Mouse (Mus musculus) adrenal gland, postnatal 25 days (tissue): Measurements from ENCODE around the gene Styxl1. TPM values are rescaled to one million over a fixed set of nuclear protein-coding genes. Genes with fewer than 3 reads are reported as not detected.
A peak's percentile ranks its signal among the peaks of the same experiment; 100 is the strongest.

ENCODE experiments used
- DNase-seq: peaks from one replicate; pipeline ENCODE4 v3.0.0; 2021; ENCODE audit warnings: mixed read lengths
- total RNA-seq: library from RNA; stranded (reverse); gene quantifications from 2 replicates; pipeline ENCODE4 v1.2.3, GENCODE M21; 2021

The Styxl1 gene
- total RNA-seq, 1 experiment from 2014 or later, result 0.36 TPM

DNA sequence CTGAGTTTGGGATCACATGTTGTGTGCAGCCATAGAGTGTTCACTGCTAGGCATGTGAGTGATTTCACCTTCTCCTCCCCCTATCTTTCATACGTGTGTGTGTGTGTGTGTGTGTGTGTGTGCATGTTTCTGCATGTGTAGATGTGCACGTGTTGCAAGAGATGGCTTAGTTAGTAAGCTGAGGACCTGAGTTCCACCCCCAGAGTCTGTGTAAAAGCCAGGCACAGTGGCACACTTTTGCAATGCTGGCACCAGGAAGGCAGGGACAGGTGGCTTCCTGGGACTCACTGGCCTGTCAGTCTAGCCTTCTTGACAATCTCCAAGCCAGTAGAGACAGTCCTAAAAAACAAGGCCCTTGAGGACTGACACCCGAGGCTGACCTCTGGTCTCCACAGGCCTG is 13.2 kb downstream of the Styxl1 start:
- no peak for DNase-seq

DNA sequence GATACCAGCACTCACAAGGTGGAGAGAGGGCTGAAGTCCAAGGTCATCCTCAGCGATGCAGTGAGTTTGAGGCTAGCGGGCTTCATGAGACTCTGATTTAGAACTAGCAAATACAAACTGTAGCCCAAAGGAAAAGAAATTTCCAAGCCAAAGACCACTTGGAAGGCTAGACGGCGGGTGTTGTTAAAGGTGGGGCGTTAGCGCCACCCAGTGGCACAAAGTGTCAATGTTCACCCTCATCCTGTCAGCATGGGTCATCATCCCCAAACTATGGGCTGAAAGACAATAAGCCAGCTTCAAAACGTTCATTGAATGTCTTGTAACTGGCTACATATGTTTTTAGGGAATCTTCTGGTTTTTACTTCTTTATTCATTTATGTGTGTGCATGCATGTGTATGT is 14.7 kb downstream of the Styxl1 start:
- DNase-seq, result peak; percentile 71

DNA sequence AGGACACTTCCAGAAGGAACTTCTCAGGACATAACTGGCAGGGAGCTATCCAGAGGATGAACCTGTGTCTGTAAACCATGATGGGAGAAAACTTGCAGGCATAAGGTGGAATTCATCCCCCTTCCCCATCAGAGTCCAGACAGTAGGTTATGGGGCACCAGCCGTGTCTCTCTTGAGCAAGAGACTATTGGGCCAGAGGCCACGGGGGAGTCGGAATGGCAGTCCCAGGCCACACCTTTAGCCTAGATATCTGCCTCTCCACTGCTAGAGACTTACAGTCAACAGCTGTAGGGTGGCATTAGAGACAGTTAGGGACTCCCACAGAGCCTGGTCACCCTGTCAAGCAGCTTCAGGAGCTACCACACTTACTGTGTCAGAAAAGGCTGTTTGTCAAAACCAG is 16.3 kb downstream of the Styxl1 start:
- peak; percentile 22 for DNase-seq

DNA sequence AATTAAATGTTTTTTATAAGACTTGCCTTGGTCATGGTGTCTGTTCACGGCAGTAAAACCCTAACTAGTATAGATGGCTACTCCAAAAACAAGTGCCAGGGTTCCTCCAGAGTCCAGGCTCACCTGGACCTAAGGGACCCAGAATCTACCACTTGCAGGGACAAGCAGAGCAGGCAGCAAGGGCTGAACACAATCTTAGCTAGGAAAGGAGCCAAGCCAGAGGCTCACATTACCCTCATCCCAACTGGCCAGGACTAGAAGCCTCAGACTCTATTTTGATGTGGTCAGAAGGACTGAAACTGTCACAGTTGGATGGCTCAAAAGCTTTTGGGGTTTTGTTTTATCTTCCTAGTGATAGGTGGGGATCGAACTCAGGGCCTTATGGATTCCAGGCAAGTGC is 26.6 kb downstream of the Styxl1 start:
- DNase-seq, result no peak

DNA sequence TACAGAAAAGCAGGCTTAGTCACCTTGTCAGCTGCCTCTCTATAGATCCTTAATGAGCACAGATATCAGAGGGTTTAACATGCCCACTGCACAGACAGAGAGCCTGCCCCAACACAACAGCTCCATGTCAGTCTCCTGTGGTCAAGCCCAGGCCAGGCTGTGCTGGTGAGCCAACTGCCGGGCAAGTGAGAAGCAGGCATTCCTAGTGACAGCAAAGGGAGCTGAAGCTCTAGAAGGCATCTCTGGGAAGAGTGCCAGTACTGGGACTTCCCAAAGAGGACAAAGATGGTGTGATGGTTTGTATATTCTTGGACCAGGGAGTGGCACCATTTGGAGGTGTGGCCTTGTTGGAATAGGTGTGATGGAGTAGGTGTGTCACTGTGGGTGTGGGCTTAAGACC is 27.1 kb downstream of the Styxl1 start:
- DNase-seq, result no peak

DNA sequence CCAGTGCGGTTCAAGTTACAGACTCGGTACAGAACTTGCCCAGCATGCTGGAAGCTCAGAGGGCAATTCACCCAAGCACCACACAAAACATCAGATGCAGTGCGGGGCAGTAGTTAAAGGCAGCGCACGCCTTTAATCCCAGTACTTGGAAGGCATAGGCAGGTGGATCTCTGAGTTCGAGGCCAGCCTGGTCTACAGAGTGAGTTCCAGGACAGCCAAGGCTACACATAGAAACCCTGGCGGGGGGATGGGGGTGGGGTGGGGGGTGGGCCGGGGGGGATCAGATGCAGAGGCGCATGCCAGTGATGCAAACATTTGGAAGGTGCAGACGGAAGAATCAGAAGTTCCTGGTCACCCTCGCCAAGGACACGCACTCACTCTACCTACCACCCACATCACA is 33.4 kb downstream of the Styxl1 start:
- DNase-seq, result no peak

DNA sequence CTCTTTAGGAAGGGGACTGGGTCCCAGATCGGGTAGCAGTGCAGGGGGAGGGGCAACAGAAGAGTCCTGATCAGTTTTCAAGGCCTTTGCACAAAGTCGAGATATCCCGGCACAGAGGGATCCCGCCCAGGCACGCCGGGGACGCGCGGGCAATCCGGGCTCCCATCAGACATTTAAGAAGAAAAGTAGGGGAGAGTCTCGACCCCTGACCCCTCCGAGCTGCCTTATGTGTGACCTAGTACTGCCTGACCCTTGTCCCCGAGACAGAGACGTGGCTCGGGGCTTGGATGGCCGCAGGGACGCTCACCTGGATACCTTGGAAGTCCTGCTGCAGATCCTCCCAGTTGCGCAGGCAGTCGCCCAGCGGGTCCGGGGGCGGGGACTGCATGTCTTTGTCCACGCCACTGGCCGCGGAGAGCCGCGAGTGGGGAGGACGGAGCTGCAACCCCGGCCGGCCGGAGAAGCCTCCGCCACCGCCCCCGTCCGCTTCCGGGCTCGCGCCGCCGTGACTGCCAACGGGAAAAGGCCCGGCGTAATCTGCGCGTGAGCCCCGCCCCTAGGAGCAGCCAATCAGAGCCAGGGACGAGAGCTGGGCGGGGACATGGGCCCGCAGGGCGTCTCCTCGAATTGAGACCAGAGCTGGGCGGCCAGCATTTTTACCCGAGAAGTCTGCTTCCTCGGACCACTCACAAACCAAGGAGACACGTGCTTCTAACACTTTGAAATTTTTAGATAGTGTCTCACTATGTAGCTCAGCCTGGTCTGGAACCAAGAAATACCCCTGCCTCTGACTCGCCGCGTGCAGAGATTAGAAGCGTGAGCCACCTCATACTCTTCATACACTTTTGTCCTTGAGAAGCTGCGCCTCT is 34.2 kb downstream of the Styxl1 start, which contains the start of gene Tmem120a:
Gene Tmem120a, minus strand, starts transcription at position 708 of the 869 bp plus-strand sequence.
- peak; percentile 96 for DNase-seq

DNA sequence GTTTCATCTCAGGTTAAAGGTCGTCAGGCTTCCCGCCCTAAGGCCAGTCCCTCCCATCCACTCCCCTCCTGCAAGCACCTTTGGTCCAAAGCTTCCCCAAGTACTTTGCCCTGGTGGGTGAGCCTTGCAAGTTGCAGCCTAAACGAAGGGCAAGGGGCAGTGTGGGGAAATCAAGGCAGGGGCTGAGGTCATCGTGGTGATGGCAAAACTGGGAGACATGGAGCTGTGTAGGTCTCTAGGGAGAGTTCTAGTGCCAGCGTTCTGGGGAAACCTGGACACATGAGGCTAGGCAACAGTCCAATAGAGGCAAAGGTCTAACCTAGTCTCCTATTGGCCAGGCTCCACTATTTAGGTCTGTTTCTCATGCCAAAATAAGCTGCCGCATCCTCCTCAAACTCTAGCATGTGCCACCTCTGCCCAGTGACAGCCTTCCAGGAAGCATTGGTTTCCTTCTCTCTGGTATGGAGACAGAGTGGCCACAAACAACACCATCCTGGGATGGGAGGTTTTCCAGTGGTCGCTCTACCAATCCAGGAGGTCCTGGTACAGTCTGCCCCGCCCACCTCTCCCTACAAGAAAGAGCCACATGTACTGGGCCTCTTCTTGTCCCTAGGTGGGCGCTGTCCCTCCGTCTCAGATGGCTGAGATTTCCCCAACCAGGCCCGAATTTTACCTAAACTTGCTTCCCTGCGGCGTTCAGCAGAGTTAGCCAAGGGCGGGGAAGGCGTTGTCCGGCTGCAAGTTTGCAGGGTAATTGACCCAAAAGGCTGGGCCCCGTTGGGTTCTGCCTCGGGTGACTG is 35.0 kb downstream of the Styxl1 start:
- DNase-seq, result no peak

DNA sequence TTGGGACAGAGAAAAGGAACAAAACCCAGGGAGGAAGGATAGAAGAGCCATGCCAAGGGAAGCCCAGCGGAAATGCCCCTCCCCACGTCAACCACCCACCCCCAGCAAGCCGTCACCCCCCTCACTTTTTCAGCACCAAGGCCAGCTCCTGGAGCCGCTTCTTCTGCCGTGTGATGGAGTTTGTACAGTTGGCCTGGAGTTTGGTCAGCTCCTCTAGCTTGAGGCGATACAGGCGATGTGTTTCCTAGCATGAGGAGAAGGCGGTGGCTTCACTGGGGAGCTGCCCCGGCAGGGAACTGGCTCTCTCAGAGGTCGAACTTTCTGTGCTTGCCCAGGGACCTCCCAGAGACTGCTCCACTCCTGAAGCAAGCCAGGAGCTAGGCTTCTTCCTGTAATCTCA is 36.0 kb downstream of the Styxl1 start:
- DNase-seq, result no peak

DNA sequence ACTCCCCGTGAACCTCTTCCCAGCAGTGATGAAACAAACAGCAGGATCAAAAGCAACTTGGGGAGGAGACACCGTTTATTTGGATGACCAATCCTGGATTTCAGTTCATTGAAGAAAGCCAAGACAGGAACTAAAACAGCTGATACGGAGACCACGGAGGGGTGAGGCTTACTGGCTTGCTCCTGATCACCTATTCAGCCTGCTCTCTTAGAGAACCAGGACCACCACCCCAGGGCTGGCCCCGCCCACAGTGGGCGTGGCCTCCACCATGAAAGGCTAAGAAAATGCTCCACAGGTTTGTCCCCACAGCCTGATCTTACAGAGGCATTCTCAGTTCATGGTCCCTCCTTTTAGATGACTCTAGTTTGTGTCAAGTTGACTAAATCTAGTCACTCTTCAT is 39.9 kb downstream of the Styxl1 start:
- DNase-seq, result no peak

DNA sequence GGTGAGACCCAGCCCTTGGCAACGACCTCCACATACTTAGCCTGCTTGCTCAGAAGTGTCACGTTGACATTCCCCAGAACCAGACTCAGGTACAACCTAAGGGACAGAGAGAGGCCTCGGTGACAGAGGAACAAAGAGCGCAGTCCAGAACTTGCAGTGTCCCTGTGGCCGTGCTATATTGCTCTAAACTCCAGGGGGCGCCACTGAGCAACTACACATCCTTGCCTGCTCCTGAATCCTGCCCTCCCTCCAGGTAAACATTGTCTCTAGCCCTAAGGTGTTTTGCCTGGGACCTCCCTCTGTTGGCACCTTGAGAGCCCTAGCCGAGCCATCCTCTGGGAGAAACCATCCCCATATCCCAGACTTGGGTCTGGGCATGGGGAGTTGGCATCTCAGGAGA is 41.0 kb downstream of the Styxl1 start:
- DNase-seq, result no peak

DNA sequence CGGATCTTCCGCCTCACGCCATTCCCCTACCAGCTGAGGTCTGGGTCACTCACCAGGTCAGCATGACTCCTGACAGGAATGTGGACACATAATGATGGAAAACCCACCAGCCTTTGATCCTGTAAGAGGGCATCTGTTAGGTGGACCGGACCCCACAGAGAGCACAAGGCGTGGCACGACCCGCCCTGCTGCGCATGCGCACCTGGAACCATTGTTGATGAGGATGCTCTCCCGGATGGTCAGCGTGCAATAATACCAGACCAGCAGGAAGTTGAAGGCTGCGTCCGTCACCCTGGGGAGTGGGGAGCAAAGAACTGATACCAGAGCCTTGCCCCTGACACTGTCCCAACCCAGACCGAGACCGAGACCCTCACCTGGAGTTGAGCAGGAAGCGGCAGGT is 41.6 kb downstream of the Styxl1 start:
- no peak for DNase-seq

DNA sequence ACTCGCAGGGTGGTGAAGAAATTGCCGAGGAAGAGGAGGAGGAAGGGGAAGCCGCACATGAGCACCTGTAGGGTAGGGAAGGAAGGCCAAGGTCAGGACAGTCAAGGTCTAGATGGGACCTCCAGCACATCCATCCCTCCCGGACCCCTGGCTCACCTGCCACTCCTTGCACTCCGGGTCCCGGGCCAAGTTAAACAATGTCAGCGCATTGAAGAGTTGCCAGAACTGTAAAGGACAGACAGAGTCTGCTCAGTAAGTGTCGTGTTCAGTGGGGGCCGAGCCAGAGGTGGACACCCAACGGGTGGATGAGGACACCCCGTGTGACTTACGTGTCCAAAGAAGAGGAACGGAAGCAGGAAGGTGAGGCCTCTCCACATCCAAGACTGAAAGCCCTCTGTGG is 42.4 kb downstream of the Styxl1 start:
- no peak for DNase-seq

DNA sequence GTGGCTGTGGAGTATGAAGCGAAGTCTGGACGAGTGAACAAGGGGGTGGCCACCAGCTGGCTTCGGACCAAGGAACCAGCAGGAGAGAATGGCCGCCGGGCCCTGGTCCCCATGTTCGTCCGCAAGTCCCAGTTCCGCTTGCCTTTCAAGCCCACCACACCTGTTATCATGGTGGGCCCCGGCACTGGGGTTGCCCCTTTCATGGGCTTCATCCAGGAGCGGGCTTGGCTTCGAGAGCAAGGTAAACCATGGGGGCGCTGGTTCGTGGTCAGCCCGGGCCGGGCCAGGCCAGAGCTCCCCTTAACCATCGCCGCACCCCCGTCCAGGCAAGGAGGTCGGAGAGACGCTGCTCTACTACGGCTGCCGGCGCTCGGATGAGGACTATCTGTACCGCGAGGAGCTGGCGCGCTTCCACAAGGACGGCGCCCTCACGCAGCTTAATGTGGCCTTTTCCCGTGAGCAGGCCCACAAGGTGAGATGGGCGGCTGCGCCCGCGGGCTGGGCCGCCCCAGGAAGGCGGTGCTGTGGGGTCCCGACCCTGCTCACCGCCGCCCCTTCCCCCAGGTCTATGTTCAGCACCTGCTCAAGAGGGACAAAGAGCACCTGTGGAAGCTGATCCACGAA is 44.0 kb downstream of the Styxl1 start:
- no peak for DNase-seq

DNA sequence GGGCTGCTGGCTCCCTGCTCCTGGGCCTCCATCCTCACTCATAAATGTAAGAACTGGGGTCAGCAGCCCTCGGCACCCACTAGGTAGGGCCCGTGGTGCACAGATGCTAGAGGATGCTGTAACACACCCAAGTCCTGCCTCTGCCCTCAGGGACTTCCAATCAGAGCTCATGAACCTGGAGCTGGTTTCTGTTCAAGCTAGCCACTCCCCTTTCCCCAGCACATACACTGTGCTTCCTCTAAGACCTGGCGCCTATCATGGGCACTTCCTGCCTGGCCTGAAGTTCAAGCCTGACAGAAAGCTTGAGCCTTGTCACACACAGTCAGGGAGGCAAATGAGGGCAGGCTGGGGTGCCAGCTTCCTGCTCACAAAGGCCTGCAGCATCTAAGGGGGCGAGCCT is 45.1 kb downstream of the Styxl1 start:
- no peak for DNase-seq

DNA sequence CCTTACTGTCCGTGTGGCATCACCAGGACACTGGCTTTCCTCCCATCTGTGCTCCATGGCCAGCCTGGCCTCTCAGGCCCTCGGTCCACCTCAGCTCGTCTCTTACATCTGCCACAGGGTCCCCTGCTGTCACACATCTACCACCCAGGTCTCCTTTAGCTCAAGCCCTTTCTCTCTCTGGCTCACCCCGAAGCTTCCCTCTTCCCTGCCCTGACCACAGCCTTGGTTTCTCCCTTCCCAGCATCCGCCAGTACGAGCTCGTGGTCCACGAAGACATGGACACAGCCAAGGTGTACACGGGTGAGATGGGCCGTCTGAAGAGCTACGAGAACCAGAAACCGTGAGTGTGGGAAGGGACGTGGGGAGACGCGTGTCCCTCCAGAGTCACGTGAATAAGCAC is 46.9 kb downstream of the Styxl1 start:
- DNase-seq, result no peak

DNA sequence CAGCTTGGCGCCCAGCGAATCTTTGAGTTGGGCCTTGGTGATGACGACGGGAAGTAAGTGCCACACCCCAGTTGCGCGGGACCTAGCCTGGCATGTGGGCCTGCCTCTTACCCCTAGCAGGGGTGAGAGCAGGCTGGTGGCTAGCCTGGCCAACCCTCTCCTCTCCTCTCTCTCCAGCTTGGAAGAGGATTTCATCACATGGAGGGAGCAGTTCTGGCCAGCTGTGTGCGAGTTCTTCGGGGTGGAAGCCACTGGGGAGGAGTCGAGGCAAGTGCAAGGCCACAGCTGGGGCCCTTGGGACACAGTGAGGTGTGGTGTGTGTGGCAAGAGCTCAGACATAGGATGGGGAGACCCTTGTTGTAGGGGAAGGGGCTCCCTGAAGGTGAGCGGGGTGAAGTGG is 47.3 kb downstream of the Styxl1 start:
- DNase-seq, result no peak

DNA sequence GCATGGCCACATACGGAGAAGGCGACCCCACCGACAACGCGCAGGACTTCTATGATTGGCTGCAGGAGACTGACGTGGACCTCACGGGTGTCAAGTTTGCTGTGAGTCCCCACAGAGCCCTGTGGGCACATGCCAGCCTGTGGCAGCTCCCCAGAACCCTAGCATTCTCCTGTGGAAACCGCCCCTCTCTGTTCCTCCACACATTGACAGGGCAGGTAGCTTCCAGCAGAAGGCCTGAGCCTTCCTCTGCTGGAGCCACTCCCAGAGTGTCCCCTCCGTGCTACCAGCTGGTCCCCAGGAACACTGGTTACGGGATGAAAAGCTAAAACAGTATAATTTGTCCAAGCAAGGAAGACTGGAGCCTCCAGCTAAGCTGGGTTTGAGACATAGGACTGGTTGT is 47.9 kb downstream of the Styxl1 start:
- no peak for DNase-seq

DNA sequence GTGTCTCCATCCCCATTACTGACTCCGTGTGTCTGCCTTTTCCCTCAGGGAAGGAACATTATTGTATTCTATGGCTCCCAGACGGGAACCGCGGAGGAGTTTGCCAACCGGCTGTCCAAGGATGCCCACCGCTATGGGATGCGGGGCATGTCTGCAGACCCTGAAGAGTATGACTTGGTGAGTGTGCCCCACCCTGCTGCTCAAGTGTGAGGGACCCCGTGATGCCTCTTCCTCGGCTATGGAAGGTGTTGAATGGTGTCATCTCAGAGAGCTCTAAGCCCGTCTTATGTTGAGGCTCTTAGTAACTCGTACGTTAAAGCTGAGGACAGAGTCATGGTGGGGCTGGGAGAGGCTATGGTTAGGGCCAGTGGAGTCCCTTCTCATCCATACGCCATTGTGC is 48.8 kb downstream of the Styxl1 start:
- DNase-seq, result no peak

DNA sequence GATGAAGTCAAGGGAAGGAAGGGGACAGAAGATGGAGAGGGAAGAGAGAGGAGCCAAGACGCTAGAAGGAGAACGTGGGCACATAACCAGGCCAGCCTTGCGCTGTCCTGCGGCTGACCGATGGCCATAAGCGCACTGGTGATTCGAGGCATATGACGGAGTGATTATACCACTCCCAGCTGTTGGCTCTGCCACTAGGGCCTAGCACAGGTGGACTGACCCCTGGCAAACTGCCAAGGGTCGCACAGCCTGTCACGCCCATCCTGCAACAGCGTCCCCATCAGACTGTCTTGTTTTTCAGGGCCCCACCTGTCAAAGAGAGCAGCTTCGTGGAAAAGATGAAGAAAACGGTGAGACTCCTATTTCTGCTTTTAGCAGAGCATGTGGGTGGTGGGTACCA is 49.8 kb downstream of the Styxl1 start:
- DNase-seq, result no peak

DNA sequence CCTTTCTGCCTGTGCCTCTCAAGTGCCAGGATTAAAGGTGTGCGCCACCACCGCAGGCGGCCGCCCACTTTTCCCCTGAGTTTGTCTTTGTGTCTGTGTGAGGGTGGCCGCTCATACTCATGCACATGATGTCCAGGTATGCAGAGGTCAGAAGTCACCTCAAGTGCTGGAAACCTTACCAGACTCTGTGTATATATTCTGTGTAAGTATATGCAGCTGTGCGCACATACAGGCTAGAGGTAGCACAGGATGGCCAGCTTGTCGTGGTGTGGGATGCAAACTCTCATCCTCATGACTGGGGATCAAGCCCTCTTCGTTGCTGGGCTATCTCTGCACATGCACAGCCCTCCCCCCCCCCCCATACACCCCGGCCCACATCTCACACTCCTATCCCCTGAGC is 50.3 kb downstream of the Styxl1 start:
- no peak for DNase-seq

DNA sequence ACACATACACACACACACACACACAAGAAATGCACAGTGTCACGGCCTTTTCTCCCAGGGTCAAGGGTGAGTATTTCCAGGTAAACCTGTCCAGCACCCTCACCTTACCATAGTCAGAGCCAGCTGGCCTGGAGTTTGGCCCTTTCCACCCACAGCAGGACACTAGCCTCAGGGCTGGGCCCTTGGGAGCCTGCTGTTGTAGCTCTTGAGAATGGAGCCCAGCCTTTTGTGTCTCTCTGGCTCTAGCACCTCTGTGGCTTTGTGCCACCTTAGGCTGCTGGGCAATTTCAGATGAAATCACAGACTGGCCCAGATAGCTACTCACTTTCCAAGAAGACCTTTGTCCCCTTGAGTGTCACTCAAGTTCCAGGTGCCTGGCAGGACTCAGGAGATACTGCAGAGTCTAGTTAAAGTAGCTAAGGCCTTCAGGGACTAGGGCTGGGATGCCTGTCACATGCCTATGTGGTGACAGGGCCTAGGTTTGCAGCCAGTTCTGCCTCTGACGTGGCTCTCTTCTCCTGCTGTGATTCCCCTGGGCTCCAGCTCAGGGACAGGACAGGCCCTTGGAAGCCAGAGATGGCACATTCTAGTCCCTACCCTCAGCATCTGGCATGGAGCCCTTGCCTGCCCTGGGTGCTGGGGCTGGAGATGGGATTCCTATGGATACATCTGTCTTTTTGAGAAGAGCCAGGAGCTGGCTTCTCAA is 51.4 kb downstream of the Styxl1 start:
- peak; percentile 65 for DNase-seq

DNA sequence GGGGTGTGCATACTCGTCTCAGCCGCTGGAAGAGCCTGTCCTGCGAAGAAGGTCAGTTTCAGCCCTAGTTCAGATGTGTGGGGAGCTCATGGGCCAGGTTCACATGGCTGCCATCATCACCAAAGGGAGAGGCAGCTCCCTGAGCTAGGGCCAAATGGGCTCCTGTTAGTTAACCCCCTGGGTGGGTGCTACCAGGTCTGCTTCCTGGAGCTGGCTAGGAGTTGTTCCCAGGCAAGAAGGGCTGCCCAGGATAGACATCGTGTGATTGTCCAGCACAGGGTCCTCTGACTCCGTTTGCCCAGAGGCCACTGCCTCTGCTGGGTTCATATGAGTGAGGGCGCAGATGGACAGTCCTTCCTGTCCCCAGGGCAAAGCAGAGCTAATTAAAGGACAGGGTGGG is 52.2 kb downstream of the Styxl1 start:
- DNase-seq, result no peak
